Mouse (Mus musculus) 3T3-L1 (cell line): ENCODE measurements around the gene Igf1r.

Source experiments
- DNase-seq: peaks from one replicate; pipeline ENCODE4 v3.0.0-alpha.2; 2015; ENCODE audit warnings: low read depth, low spot score

The Igf1r gene

GRCm38 (mm10) chr7:67957376-67957775 lies 4.7 kb downstream of the Igf1r start:
- DNase-seq: no peak

- no peak for DNase-seq
Measured at GRCm38 (mm10) chr7:67958045-67958444, 5.4 kb downstream of the Igf1r start.

DNA sequence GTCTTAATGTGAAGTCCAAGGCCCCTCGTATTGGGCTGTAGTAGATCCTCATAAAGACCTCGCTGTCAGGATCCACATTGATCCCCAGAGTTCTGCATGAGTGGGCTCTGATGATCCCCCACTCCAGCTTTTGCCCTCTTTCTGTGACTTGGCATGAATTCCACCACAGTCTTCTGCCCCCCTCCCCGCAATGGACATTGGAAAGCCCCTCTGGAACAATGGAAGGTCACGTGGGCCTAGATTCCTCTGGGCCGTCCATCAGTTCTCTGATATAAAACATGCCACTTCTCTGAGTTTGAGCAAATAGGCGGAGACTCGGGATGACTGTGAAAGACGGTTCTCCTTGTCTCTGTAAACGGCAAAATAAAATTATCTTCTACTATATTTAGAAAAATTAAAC lies 8.1 kb downstream of the Igf1r start:
- DNase-seq: no peak

DNA sequence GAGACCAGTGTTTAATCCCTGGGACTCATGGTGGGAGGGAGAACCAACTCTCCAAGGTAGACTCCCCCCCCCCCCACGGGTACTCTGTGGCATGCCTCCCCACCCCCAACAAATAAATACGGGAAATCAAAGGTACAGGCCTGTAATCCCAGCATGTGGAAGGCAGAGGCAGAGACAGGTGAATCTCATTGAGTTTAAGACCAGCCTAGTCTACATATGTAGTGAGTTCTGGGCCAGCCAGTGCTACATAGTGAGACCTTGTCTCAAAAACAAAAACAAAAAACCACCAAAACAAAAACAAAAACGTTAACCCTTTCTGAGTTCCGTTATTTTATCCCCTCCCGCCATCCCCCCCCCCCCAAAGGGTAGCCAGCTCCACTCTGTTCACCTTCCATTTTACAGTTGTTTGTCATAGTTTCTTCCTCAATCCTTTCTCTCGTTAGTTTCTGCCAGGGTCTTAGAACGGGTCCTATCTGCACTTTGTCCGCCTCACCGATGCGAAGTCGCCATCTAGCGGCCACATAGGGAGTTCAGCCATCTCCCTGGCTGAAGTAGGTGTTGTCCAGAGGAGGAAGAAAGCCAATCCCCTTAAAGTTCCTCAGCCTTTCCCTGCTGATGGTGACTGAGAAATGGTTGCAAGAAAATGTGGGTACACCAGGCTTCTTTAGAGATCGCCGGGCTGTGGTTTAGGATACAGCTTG lies 9.1 kb downstream of the Igf1r start:
- peak; percentile 80 for DNase-seq

- DNase-seq: no peak
Measured at GRCm38 (mm10) chr7:67963691-67964090, 11.1 kb downstream of the Igf1r start.

DNA sequence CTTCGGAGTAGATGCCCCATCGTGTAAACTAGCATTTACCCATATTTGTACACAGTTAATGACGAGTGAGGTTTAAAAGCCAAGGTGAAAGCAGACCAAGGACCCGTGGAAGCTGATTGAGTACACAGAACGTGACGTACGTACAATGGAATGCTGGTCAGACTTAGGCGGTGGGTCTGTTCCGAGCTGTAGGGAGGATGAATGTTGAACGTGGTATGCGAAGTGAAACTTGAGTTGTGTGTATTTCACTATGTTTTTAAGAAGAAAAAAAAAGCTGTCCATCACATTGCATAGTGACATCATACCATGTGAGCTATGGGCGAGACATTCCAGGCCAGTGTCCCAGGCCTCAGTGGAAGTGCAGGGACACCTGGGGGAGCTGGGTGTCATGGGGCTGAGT lies 15.8 kb downstream of the Igf1r start:
- DNase-seq: peak; percentile 77

DNA sequence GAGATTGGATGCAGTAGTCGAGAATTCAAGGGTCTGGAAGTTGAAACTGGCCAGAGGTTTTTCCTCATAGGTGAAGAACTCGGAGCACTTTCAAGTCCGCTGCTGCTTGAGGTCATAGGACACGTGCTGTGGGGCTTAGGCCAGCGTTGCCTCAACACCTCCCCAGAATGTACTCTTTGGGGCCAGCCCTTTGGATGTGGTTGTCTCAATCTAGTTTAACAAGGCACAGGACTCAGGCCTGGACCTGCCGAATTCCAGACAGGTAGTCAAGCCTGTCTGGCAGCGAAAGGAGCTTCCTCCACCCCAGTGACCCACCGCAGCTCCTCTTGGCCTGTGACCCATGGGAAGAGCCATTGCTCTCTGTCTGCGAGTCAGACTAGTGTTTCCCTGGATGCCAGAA lies 16.4 kb downstream of the Igf1r start:
- no peak for DNase-seq

GRCm38 (mm10) chr7:67973180-67974014 lies 20.8 kb downstream of the Igf1r start:
- DNase-seq: peak; percentile 66

DNA sequence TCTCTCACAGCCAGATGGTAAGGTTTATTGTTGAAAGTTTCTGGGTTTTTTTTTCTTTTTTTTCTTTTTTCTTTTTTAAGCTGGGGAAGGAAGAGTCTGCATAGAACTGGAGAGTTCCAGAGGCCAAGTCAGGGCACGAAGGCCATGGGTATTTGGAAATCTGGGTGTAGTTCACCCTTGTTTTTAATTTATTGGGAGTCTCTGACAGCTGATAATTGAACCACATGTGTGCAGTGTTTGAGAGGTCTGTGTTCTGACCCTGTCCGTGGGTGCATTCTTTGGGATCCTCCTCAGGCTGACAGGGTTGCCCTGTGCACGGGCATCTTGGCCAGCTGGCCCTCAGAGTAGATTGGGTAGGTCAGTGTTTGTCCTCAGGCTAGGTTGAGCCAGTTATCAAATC lies 29.3 kb downstream of the Igf1r start:
- DNase-seq: no peak

- no peak for DNase-seq
Measured at GRCm38 (mm10) chr7:67982809-67983208, 30.2 kb downstream of the Igf1r start.

DNA sequence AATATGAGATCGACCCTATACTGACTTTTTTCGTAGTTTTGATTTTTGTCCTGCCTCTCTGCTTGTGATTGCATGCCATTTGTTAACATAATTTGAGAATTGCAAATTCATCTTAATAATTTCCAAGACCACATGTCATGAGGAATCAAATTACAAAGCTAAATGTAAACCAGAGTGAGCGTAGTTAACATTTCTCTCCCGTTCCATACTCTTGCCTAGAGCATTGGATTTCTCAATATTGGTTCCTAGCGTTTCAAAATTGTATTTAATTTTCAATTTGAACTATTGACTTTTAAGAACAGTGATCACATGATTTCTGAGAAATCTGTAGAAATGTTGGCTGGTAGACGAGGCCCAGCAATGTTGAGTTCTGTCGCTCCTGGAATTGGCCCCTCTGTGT lies 30.8 kb downstream of the Igf1r start:
- no peak for DNase-seq

- peak; percentile 6 for DNase-seq
Measured at GRCm38 (mm10) chr7:67985003-67985416, 32.4 kb downstream of the Igf1r start.

- no peak for DNase-seq
Measured at GRCm38 (mm10) chr7:67985511-67985910, 32.9 kb downstream of the Igf1r start.

DNA sequence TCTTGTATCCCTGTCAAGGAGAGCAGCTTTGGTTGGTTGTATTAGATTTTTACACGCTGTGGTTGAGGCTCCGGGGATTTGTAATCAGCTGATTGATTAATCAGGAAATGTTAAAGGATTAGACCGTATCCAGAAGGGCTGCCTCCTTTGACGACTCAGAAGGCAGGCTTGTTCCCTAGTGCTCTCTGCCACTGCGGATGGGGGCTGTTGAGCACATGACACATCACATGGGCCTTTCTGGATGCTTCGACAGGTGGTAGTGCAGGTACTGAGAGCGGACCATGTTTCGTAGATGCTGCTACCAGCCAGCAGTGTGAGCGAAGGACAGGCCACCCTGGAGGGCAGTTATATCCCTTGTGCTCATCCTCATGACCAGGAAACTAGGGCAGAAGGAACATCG lies 33.6 kb downstream of the Igf1r start:
- DNase-seq: no peak

- DNase-seq: no peak
Measured at GRCm38 (mm10) chr7:67986816-67987215, 34.2 kb downstream of the Igf1r start.

DNA sequence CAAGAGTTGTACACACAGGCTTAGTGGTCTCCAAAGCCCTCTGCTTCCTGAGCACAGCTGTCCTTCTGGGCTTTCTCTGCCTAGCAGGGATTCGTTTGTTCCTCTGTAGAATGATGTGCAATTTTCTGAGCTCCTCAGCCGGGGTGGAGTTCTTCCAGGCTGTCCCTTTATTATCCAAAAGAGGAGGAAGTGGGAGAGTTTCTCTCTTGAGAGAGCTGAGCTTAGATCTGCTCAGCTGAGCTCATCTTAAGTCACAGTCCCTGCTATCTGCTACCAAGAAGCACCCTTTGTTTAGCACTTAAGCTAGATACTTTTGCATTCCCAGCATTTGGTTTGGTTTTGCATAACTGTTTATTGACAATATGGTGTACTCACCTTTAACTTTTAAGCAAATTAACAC lies 36.7 kb downstream of the Igf1r start:
- DNase-seq: no peak

DNA sequence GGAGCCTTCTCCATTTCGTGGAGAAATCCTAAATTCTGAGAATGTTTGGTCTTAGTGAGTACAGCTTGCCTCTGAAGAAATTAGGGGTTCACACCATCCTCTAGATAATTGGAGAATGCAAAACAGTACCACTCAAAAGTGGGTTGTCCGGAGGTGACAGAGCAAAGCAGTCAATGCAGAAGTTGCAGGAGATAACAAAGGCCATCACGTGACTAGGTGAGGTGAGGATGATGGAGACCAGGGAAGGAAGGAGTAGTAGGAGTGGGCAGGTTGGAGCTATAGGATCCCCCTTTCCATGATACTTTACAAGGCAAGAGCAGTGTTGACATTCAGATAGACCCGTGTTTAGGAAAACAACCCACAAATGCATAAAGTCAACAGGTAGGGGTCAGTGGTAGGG lies 41.0 kb downstream of the Igf1r start:
- DNase-seq: no peak

- DNase-seq: no peak
Measured at GRCm38 (mm10) chr7:67994346-67994858, 41.8 kb downstream of the Igf1r start.

DNA sequence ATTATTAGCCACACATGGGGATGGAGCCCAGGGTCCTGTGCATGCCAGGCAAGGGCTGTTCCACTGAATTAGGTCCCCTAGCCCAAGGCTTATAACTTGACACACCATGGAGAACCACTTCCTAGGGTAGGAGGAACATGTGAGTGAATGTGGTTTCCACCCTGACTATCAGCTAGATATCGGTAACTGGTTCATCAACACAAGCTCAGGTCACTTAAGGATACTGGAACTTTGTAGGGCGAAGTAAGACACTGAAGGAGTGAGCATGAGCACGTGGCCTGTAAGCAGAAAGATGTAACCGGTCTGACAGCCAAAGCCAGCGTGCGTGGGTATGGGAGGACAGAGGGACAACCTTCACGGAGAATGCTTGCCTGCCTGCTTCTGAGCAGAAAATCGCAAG lies 42.6 kb downstream of the Igf1r start:
- DNase-seq: no peak

GRCm38 (mm10) chr7:67996202-67996960 lies 43.8 kb downstream of the Igf1r start:
- no peak for DNase-seq

- no peak for DNase-seq
Measured at GRCm38 (mm10) chr7:68001269-68001668, 48.6 kb downstream of the Igf1r start.

- no peak for DNase-seq
Measured at GRCm38 (mm10) chr7:68006074-68006473, 53.4 kb downstream of the Igf1r start.
